Mouse (Mus musculus) kidney, embryonic 14.5 days (tissue): ENCODE data around the gene Gm5269. TPM values are rescaled to one million over a fixed set of nuclear protein-coding genes. Genes with fewer than 3 reads are reported as not detected.

ENCODE experiments used
- ATAC-seq: fragments of 200-750 bp; cut with Nextera tagmentation; 2 replicates; pipeline ENCODE4 v1.8.0; 2017; ENCODE audit warnings: moderate number of reproducible peaks, mild to moderate bottlenecking, moderate TSS enrichment, moderate library complexity; ENCODE audit not compliant: low FRiP score, low TSS enrichment
- H3K27ac ChIP-seq: fragments of 300-500 bp; sonication (generic); 2 replicates; pipeline ENCODE4 v1.5.1; 2014; ENCODE audit warnings: low read depth, mild to moderate bottlenecking, low read length, moderate library complexity, mixed read lengths
- H3K27me3 ChIP-seq: fragments of 300-500 bp; sonication (generic); 2 replicates; pipeline ENCODE4 v1.6.1; 2014; ENCODE audit warnings: mild to moderate bottlenecking, low read length; ENCODE audit not compliant: control insufficient read depth, insufficient read depth
- H3K36me3 ChIP-seq: fragments of 300-500 bp; sonication (generic); 2 replicates; pipeline ENCODE4 v1.6.1; 2014; ENCODE audit warnings: low read length, mixed read lengths; ENCODE audit not compliant: control insufficient read depth, insufficient read depth
- H3K4me1 ChIP-seq: fragments of 300-500 bp; sonication (generic); 2 replicates; pipeline ENCODE4 v1.6.1; 2014; ENCODE audit warnings: low read length, mixed read lengths; ENCODE audit not compliant: control insufficient read depth, insufficient read depth
- H3K4me2 ChIP-seq: fragments of 300-500 bp; sonication (generic); replicated peaks from 2 replicates; pipeline ENCODE4 v1.6.1; 2014; ENCODE audit warnings: low read depth, mild to moderate bottlenecking, low read length
- H3K4me3 ChIP-seq: fragments of 300-500 bp; sonication (generic); 2 replicates; pipeline ENCODE4 v1.5.1; 2014; ENCODE audit warnings: mild to moderate bottlenecking, low read length
- H3K9ac ChIP-seq: fragments of 300-500 bp; sonication (generic); 2 replicates; pipeline ENCODE4 v1.6.1; 2014; ENCODE audit warnings: low read depth, mild to moderate bottlenecking, low read length, moderate library complexity
- H3K9me3 ChIP-seq: fragments of 300-500 bp; sonication (generic); 2 replicates; pipeline ENCODE4 v1.6.1; 2016; ENCODE audit warnings: low read length; ENCODE audit not compliant: control insufficient read depth
- WGBS: fragments of 180-500 bp; shearing (Covaris S2); extraction: QIAGEN DNeasy Blood & Tissue Kit; methylation state at CpG from one replicate; pipeline ENCODE4 v1.1.7; 2014; 5-methylcytosine and 5-hydroxymethylcytosine counted together
- polyA plus RNA-seq: library from polyadenylated mRNA; unstranded; fragments of >200 nt; fragmentation: Nextera tagmentation; extraction: Ambion mirVana; gene quantifications from 2 replicates; pipeline ENCODE4 v1.2.1, GENCODE M21; 2014

Gm5269 gene
- polyA plus RNA-seq, 1 experiment from 2014 or later: not detected

DNA sequence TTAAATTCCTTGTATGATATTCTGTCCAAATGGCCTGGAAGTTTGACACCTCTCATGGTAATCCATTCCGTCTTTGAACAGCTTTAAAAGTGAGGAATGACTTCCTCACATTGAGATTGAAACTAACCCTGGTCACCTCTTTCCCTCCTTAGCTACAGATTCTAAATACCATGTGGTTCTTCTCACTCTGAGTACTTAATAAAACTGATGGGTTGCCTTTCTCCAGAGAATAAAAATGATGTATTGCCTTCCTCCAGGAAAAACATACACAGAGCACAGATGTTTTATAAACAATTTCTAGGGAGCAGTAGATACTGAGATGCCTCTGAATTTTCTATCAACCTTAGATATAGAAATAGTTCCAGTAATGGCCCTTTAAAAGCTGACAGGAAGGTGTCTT is 22.0 kb downstream of the Gm5269 start:
- ATAC-seq: peak; percentile 44; the same call in 1 of the 2 replicates
- no peaks in the 10 kb centered on the region for H3K36me3 ChIP-seq
- no peaks in the 10 kb centered on the region for H3K27me3 ChIP-seq
- peak overlapping the region; percentile 78; the same call in 1 of the 2 replicates for H3K27ac ChIP-seq
- H3K9ac ChIP-seq: no peak overlapping the region
- no peak overlapping the region for H3K4me2 ChIP-seq
- no peak overlapping the region for H3K4me3 ChIP-seq
- 13% methylated on average over 1 of the region's 1 CpGs for WGBS
- no peaks in the 10 kb centered on the region for H3K9me3 ChIP-seq
- H3K4me1 ChIP-seq: peaks cover 27% of the 10 kb centered on the region; the same call in 1 of the 2 replicates

DNA sequence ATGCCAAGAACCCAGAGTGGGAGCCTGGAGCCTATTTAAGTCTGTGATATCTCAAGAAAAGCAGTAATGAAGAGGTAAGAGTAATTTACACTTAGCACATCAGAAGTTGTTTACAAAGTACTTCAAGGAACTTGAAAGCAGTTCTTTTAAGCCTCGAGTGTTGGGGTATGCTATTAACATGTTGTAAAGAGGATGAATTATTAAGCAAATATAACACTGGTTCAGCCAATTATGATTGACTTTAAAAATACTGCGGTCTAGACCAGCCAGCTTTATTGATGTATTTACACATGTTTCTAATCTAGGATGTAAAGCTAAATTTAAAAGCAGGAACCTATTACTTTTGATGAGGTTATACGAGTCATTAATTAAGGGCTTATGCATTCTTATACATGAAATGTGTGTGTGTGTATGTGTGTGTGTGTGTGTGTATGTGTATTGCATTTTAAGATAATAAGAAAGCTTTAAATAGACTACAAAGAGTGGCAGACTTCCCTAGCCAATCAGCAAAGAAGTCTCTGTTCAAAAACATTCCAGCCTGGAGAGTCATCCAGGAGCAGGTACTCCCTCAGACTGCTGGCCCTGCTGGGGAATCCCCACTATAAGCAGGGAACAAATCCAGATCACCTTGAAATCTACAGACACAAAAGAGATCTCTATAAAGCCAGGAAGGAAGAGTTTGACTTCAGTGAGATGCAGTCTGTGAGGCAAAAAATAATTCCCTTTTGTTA is 23.6 kb downstream of the Gm5269 start:
- peak; percentile 37 for ATAC-seq
- no peaks in the 10 kb centered on the region for H3K27me3 ChIP-seq
- no peak overlapping the region for H3K4me3 ChIP-seq
- H3K9ac ChIP-seq: no peak overlapping the region
- peaks cover 27% of the 10 kb centered on the region; the same call in 1 of the 2 replicates for H3K4me1 ChIP-seq
- H3K9me3 ChIP-seq: no peaks in the 10 kb centered on the region
- H3K4me2 ChIP-seq: no peak overlapping the region
- 38% methylated on average over 3 of the region's 3 CpGs for WGBS
- peak overlapping the region; percentile 42 for H3K27ac ChIP-seq
- no peaks in the 10 kb centered on the region for H3K36me3 ChIP-seq

DNA sequence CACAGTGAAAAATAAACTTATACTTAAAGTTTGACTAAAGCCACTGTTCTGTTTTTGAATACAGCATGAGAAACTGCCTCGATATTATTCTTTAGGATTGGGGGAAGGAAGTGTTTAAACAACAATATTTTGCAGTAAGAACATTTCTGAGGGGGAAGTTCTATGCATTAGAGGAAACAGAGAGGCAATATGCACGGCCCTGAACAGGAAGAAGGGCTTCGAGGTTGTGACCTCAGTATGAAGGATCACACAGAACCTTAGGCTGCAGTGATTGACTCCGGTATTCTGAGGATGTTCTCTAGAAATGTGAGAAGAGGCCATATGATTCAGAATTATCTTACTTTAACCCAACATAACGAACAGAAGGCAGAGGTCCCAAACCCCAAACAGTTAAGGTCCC is 24.3 kb downstream of the Gm5269 start:
- 40% methylated on average over 5 of the region's 5 CpGs for WGBS
- Histone ChIP-seq H3K4me2 (no peak overlapping the region), H3K27me3 (no peaks in the 10 kb centered on the region), H3K9me3 (no peaks in the 10 kb centered on the region), H3K27ac (peak overlapping the region; percentile 42), H3K9ac (no peak overlapping the region), H3K4me1 (peaks cover 27% of the 10 kb centered on the region; the same call in 1 of the 2 replicates), H3K4me3 (no peak overlapping the region), H3K36me3 (no peaks in the 10 kb centered on the region)
- ATAC-seq: no peak

DNA sequence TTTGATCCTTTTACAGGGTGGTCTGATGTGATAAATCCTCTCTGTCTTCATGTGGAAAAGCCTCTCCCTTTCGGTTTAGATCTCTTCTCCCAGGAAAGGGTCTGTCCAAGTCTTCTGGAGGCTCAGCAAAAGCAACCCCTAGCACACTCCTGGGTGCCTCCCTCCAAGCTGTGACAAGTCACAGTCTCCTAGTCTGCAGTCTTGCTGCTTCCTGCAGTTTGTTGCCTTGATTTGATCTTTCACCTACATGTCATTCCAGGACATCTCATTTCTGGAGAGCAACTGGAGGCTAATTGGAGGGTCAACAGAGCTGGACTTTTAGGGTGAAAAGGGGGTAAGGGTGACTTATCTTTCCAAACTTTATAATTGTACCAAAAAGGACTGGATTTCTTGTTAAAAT is 24.8 kb downstream of the Gm5269 start:
- Histone ChIP-seq H3K36me3 (no peaks in the 10 kb centered on the region), H3K27ac (peak overlapping the region; percentile 63; the same call in 1 of the 2 replicates), H3K4me3 (no peak overlapping the region), H3K27me3 (no peaks in the 10 kb centered on the region), H3K9ac (no peak overlapping the region), H3K4me2 (no peak overlapping the region), H3K4me1 (peaks cover 27% of the 10 kb centered on the region; the same call in 1 of the 2 replicates), H3K9me3 (no peaks in the 10 kb centered on the region)
- peak; percentile 32; the same call in 1 of the 2 replicates for ATAC-seq
- WGBS: 5% methylated on average over 1 of the region's 1 CpGs

DNA sequence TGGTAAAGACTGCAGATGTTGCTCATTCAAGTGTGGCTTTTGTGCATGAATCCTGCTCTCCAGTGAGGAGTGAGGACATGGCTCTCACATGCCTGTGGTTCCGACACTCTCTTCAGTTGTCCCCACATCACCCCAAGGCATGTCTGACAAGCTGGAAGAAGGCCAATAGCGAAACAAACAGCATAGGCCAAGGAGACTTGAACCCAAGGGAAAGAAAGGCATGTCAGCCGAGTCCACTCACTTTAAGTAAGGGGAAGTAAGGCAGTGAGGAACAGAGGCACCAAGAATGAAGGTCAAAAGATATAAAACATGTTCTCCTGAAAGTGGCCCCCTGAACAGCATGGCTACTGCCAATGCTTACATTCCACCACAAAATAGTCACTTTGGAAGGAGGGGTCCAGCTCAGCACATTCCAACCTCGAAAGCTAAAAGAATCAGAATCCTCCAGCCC is 25.5 kb downstream of the Gm5269 start:
- Histone ChIP-seq H3K27ac (peak overlapping the region; percentile 53; the same call in 1 of the 2 replicates), H3K9me3 (no peaks in the 10 kb centered on the region), H3K4me3 (no peak overlapping the region), H3K4me1 (peaks cover 32% of the 10 kb centered on the region), H3K27me3 (no peaks in the 10 kb centered on the region), H3K36me3 (no peaks in the 10 kb centered on the region), H3K4me2 (no peak overlapping the region), H3K9ac (no peak overlapping the region)
- 54% methylated on average over 4 of the region's 4 CpGs for whole genome bisulfite sequencing
- ATAC-seq: peak; percentile 32

DNA sequence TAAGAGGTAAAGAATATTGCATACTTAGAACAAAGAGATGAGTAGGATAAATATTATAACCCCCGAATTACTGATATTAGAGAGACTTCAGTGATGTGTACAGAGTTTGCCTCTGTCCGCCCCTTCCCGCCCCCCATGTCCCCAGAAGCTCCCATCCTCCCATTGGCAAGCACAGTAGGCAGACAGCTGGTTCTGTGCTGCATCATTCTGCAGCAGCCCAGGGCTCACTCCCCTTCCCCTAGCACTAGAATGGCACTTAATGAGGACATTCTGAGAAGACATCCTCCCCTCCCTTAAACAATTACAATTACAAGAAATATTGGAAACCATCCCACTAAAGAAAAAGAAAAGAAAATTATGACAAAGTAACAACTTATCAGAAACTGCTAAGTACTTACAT is 26.4 kb downstream of the Gm5269 start:
- no peaks in the 10 kb centered on the region for H3K9me3 ChIP-seq
- no peak overlapping the region for H3K9ac ChIP-seq
- peaks cover 24% of the 10 kb centered on the region for H3K4me1 ChIP-seq
- no peak overlapping the region for H3K4me3 ChIP-seq
- no peak overlapping the region for H3K27ac ChIP-seq
- H3K4me2 ChIP-seq: no peak overlapping the region
- 93% methylated on average over 3 of the region's 3 CpGs for WGBS
- H3K27me3 ChIP-seq: no peaks in the 10 kb centered on the region
- no peaks in the 10 kb centered on the region for H3K36me3 ChIP-seq
- no peak for ATAC-seq

DNA sequence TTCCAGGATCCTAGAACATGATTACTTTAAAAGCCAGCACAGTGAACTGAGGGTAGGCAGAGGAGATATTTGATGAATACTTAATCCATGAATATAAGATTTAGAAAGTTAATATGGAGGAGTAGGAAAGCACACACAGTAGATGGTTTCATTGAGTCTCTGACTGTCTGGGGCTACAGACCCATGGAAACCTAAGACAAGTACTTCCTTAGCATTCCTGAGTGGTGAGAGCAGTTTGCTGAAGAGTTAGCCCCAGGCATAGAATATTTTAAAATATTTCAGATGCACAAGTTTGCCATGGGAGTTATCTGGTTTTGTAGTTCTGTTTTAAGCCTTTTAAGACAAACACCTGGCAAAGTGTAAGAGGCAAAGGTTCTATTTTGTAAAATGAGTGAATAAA is 28.9 kb downstream of the Gm5269 start:
- Histone ChIP-seq H3K27me3 (no peaks in the 10 kb centered on the region), H3K4me3 (no peak overlapping the region), H3K9me3 (no peaks in the 10 kb centered on the region), H3K9ac (no peak overlapping the region), H3K27ac (no peak overlapping the region), H3K4me2 (no peak overlapping the region), H3K36me3 (no peaks in the 10 kb centered on the region), H3K4me1 (peaks cover 11% of the 10 kb centered on the region)
- ATAC-seq: no peak

DNA sequence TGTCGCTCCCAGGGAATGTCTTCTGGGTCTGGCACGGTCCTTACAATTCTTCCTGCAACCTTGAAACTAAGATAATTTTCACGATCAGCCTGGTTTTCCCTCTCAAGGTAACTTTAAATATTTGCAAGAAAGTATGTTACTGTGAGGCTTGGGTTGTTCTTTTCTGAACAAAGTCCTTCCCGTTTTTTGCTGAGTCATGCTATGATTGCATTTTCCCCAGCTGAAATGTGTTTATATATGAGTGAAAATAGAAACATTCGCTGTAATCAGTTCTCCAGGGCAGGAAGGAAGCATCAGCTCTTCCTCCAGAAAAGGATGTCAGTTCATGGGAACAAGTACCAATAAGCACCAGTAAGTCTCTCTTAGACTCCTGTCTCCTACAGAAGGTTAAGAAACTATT is 29.7 kb downstream of the Gm5269 start:
- Histone ChIP-seq H3K27me3 (no peaks in the 10 kb centered on the region), H3K4me1 (peaks cover 11% of the 10 kb centered on the region), H3K27ac (no peak overlapping the region; the same call in 1 of the 2 replicates), H3K9ac (no peak overlapping the region), H3K4me2 (no peak overlapping the region), H3K4me3 (no peak overlapping the region), H3K9me3 (no peaks in the 10 kb centered on the region), H3K36me3 (no peaks in the 10 kb centered on the region)
- 54% methylated on average over 5 of the region's 5 CpGs for WGBS
- no peak for ATAC-seq

DNA sequence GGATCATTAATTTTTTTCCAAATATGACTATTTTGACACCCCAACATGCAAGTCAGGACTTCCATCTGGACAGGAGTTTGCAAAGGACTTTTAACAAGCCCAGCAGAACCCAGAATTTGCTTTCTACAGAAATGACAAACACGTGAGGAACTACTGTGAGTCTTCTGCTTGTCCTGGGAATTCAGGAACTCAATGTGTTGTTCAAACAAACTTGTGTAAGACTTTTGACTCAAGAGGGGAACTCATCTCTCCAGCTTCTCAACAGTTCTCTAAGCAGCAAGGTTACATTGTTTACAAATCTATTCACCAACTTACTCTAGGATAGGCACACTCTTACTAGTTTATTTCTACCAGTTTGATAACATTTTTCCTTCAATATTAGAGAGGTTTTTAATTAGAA is 32.0 kb downstream of the Gm5269 start:
- no peaks in the 10 kb centered on the region for H3K36me3 ChIP-seq
- no peak for ATAC-seq
- no peak overlapping the region for H3K4me2 ChIP-seq
- no peaks in the 10 kb centered on the region for H3K27me3 ChIP-seq
- no peak overlapping the region for H3K27ac ChIP-seq
- no peaks in the 10 kb centered on the region for H3K9me3 ChIP-seq
- no peak overlapping the region for H3K4me3 ChIP-seq
- H3K9ac ChIP-seq: no peak overlapping the region
- 75% methylated on average over 1 of the region's 1 CpGs for WGBS
- peaks cover 6% of the 10 kb centered on the region; the same call in 1 of the 2 replicates for H3K4me1 ChIP-seq
